Mouse (Mus musculus) limb, embryonic 12.5 days (tissue): ENCODE results near the gene Zbtb32. TPM values are rescaled to one million over a fixed set of nuclear protein-coding genes. Genes with fewer than 3 reads are reported as not detected.

Experiments
- ATAC-seq: fragments of 200-750 bp; cut with Nextera tagmentation; 2 replicates; pipeline ENCODE4 v1.8.0; 2017; ENCODE audit warnings: low read depth, moderate TSS enrichment; ENCODE audit not compliant: insufficient number of reproducible peaks, insufficient read depth, low FRiP score, low TSS enrichment
- H3K27ac ChIP-seq: fragments of 300-500 bp; sonication (generic); 2 replicates; pipeline ENCODE4 v1.5.1; 2016; ENCODE audit warnings: mild to moderate bottlenecking, moderate library complexity
- H3K27me3 ChIP-seq: fragments of 300-500 bp; sonication (generic); 2 replicates; pipeline ENCODE4 v1.6.1; 2016; ENCODE audit warnings: mild to moderate bottlenecking, moderate library complexity
- H3K36me3 ChIP-seq: fragments of 300-500 bp; sonication (generic); 2 replicates; pipeline ENCODE4 v1.6.1; 2016; ENCODE audit warnings: mild to moderate bottlenecking, moderate library complexity
- H3K4me1 ChIP-seq: fragments of 300-500 bp; sonication (generic); replicated peaks from 2 replicates; pipeline ENCODE4 v1.6.1; 2016
- H3K4me2 ChIP-seq: fragments of 300-500 bp; sonication (generic); 2 replicates; pipeline ENCODE4 v1.6.1; 2016; ENCODE audit warnings: mild to moderate bottlenecking, moderate library complexity
- H3K4me3 ChIP-seq: fragments of 300-500 bp; sonication (generic); replicated peaks from 2 replicates; pipeline ENCODE4 v1.5.1; 2016; ENCODE audit warnings: mild to moderate bottlenecking
- H3K9ac ChIP-seq: fragments of 300-500 bp; sonication (generic); replicated peaks from 2 replicates; pipeline ENCODE4 v1.6.1; 2016; ENCODE audit warnings: mild to moderate bottlenecking, moderate library complexity
- H3K9me3 ChIP-seq: fragments of 300-500 bp; sonication (generic); 2 replicates; pipeline ENCODE4 v1.6.1; 2016; ENCODE audit warnings: mild to moderate bottlenecking, moderate library complexity
- WGBS: fragments of 180-500 bp; shearing (Covaris S2); methylation state at CpG from one replicate; pipeline ENCODE4 v1.1.7; 2016; 5-methylcytosine and 5-hydroxymethylcytosine counted together
- polyA plus RNA-seq: library from polyadenylated mRNA; unstranded; fragments of >200 nt; fragmentation: Nextera tagmentation; extraction: Ambion mirVana; gene quantifications from 2 replicates; pipeline ENCODE4 v1.2.1, GENCODE M21; 2016

Gene Zbtb32
- polyA plus RNA-seq, 1 experiment from 2014 or later, result 0.25 TPM

DNA sequence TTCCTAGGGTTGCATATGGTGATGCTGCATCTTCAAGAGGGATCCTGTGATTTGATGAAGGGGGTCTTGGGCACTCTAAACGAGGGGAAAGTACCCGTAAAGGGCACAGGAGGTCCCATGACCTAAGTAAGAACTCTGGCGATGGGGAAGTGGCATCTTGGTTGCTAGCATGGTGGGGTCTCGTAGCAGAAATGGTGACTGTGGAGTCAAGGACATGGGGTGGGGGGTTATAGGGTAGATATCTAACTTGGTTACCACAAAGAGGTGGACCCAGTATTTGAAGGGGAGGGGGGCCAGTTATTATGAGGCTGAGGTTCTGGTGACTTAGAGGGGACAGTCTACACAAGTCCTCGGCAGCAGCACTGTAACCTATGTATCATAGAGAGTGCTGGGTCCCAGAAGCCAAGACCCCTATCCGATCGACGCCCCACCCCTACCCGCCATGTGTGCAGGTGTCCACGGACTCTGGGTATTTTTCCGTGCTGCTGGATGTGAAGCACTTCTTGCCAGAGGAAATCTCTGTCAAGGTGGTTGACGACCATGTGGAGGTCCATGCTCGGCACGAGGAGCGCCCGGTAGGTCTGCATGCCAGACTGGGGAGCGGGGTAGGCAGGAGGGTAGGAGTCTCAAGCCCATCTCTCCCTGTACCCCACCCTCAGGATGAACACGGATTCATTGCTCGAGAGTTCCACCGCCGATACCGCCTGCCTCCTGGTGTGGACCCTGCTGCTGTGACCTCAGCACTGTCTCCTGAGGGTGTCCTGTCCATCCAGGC lies 44.7 kb downstream of the Zbtb32 start:
- Histone ChIP-seq H3K4me1 (peaks cover 25% of the 10 kb centered on the region), H3K36me3 (peaks cover 44% of the 10 kb centered on the region), H3K9ac (peak overlapping the region; percentile 75), H3K9me3 (no peaks in the 10 kb centered on the region), H3K4me3 (peak overlapping the region; percentile 52), H3K27me3 (no peaks in the 10 kb centered on the region), H3K4me2 (peak overlapping the region; percentile 89), H3K27ac (no peak overlapping the region)
- no peak for ATAC-seq
- WGBS, result 88% methylated on average over 22 of the region's 22 CpGs

DNA sequence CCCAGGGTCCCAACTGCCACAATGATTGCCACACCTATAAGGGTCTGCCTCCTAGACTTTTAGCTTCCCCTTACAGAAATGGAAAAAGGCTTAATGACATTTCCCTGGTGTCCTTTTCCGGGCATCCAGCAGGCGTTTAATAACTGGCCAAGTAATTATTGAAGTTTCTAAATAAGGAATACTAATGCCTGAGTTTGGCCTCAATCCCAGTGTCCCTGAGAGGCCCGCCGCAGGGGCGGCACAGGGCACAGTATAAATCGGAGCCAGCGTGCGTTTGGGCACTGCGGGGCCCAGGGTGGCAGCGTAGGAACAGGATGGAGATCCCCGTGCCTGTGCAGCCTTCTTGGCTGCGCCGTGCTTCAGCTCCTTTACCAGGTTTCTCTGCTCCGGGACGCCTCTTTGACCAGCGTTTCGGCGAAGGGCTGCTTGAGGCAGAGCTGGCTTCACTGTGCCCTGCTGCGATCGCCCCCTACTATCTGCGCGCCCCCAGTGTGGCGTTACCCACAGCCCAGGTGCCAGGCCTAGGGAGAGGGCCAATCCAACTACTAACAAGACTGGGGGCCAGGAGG lies 45.6 kb downstream of the Zbtb32 start:
- Histone ChIP-seq H3K4me1 (peaks cover 16% of the 10 kb centered on the region), H3K9me3 (no peaks in the 10 kb centered on the region), H3K36me3 (peaks cover 51% of the 10 kb centered on the region), H3K27ac (peak overlapping the region; percentile 96), H3K4me2 (peak overlapping the region; percentile 89), H3K4me3 (peak overlapping the region; percentile 52), H3K9ac (peak overlapping the region; percentile 75), H3K27me3 (no peaks in the 10 kb centered on the region)
- no peak for ATAC-seq
- WGBS, result 4% methylated on average over 23 of the region's 23 CpGs

DNA sequence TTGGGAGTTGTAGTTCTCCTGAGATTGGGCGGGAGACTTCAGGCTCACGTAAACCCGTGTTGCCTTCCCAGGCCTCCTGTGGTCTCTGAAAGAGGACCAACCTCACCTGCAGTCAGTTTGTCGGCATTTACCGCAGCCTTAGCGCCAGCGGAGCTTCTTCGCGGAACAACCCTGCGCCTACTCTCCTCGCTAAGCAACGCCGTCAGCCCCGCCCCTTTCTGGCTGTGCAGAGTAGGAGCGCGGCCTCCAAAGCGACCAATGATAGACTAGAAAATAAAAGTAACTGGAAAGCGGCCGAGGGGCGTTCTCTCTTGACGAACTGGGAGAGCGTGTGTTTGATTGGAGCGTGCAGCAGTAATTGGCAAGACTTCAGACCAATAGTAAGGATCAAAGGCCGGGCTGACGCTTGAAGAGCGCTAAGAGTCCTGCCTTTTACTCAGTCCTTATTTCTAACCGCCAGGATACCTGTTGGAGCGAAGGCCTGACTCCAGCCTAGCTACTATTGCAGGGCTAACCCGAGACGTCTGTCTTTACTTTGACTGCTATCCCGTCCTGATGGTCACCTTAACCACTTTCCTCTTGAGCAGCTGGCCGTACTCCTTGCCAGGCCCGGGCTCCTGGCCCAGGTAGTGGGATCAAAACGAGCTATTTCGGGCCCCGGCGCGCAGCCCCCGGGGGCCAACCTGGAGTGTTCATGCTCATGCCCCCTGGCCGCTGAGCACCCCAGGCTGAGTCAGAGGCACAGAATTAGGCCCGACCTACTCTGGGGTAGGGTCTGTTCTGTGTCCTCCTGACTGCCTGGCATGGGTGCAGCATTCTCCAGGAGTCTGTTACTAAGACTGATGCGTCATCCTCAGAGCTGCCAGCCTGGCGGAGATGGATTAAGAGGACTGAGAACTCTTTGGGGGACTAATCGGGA lies 46.3 kb downstream of the Zbtb32 start, which contains the start of the genes Hspb6 and Proser3:
Gene Hspb6 (plus strand): TSS at position 77 of the 919 bp plus-strand sequence.
Gene Proser3 (minus strand): TSS at position 198 of the 919 bp plus-strand sequence.
- H3K4me2 ChIP-seq, result peak within 1 kb of the TSS; percentile 89

DNA sequence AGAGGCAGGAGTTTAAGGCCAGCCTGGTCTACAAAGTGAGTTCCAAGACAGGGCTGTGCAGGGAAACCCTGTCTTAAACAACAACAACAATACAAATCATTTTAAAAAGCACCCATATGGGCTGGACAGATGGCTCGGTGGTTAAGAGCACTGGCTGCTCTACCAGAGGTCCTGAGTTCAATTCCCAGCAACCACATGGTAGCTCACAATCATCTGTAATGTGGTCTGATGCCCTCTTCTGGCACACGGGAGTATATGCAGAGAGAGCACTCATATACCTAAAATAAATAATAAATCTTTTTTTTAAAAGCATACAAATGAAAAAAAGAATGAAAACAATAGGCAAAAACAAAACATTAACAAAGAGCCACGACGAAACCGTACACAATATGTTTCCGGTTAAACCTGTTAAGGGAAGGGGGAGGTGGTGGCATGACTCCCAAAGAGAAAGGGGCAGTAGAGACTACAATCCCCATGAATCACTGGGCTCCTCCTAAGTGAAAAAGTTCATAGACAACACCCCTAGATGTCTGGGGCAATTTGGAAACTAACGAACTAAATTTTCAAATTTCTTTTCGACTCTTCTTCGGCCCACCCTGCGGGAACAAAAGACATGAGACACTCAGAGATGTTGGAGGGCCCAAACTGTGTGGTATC lies 47.1 kb downstream of the Zbtb32 start:
- peaks cover 49% of the 10 kb centered on the region for H3K36me3 ChIP-seq

More for the DNA sequence above, 46.3 kb downstream of the Zbtb32 start, which contains the start of the genes Hspb6 and Proser3:
- H3K27me3 ChIP-seq, result no peaks in the 10 kb centered on the region
- WGBS, result 1% methylated on average over 44 of the region's 44 CpGs
- H3K27ac ChIP-seq, result peak within 1 kb of the TSS; percentile 96
- peaks cover 13% of the 10 kb centered on the region for H3K4me1 ChIP-seq
- peaks cover 52% of the 10 kb centered on the region for H3K36me3 ChIP-seq
- H3K9ac ChIP-seq, result peak within 1 kb of the TSS; percentile 75
- peak; percentile 94 for ATAC-seq
- no peaks in the 10 kb centered on the region for H3K9me3 ChIP-seq
- peak within 1 kb of the TSS; percentile 52 for H3K4me3 ChIP-seq

DNA sequence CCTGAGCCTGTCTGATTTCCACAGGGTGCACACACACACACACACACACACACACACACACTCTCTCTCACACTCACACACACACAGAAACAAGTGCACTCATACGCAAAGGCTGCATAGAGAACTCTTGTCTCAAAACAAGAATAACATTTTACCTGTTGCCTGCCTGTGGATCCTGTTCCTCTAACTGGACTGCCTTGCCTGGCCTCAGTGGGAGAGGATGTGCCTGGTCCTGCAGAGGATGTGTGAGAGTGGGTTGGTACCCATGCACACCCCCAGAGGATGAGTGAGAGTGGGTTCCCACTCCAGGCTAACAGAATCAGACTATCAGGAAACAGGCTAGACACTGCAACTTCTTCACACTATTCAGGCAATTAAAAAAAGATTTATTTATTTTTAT lies 48.1 kb downstream of the Zbtb32 start:
- 89% methylated on average over 1 of the region's 1 CpGs for WGBS
- H3K4me2 ChIP-seq, result no peak overlapping the region
- no peak overlapping the region for H3K4me3 ChIP-seq
- H3K4me1 ChIP-seq, result peaks cover 13% of the 10 kb centered on the region
- no peak for ATAC-seq
- no peaks in the 10 kb centered on the region for H3K27me3 ChIP-seq
- no peaks in the 10 kb centered on the region for H3K9me3 ChIP-seq
- H3K9ac ChIP-seq, result no peak overlapping the region
- H3K36me3 ChIP-seq, result peaks cover 48% of the 10 kb centered on the region
- H3K27ac ChIP-seq, result 0 out of 2 replicates have a peak overlapping the region, but pooled peaks have one; percentile 4

More for the DNA sequence above, 47.1 kb downstream of the Zbtb32 start:
- Histone ChIP-seq H3K9ac (peak overlapping the region; percentile 57), H3K9me3 (no peaks in the 10 kb centered on the region), H3K4me1 (peaks cover 13% of the 10 kb centered on the region), H3K27me3 (no peaks in the 10 kb centered on the region), H3K4me3 (peak overlapping the region; percentile 52), H3K27ac (peak overlapping the region; percentile 96), H3K4me2 (peak overlapping the region; percentile 89)
- 3% methylated on average over 10 of the region's 10 CpGs for WGBS
- ATAC-seq, result peak; percentile 39

DNA sequence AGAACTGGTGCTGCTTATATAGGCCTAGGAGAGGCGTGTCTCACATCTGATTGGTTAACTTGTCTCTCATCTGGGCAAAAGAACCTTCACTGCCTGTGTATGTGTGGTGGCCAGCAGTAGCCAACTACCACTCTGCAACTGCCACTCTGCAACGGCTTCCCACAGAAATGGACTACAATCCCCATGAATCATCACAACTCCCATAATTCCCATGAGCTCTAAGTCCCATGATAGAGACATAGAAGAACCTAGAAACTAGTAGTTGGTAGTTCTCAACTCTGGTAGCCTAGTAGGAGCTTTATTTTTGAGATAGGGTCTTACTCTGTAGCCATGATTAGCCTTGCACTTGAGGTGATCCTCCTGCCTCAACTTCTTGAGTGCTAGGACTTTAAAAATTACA lies 48.8 kb downstream of the Zbtb32 start:
- Histone ChIP-seq H3K9me3 (no peaks in the 10 kb centered on the region), H3K4me2 (no peak overlapping the region), H3K27ac (no peak overlapping the region), H3K27me3 (no peaks in the 10 kb centered on the region), H3K4me1 (peaks cover 13% of the 10 kb centered on the region), H3K36me3 (peaks cover 46% of the 10 kb centered on the region), H3K4me3 (no peak overlapping the region), H3K9ac (no peak overlapping the region)
- WGBS, result 96% methylated on average over 2 of the region's 2 CpGs
- ATAC-seq, result no peak

DNA sequence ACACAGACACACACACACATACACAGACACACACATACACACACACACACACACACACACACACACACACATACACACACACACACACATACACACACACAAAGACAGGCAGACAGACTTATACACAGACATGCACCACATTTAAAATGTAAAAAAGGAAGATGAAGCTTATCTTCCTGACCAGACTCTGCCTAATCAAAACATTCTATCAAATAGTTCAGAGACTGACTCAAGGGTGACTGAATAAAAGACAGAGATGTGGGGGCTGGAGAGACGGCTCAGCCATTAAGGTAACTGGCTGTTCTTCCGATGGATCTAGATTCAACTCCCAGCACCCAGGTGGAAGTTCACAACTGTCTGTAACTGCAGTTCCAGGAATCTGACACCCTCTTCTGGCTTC lies 54.4 kb downstream of the Zbtb32 start:
- Histone ChIP-seq H3K4me2 (no peak overlapping the region), H3K36me3 (peaks cover 81% of the 10 kb centered on the region), H3K27me3 (no peaks in the 10 kb centered on the region), H3K4me3 (no peak overlapping the region), H3K9ac (no peak overlapping the region), H3K9me3 (no peaks in the 10 kb centered on the region), H3K27ac (no peak overlapping the region), H3K4me1 (no peaks in the 10 kb centered on the region)
- 97% methylated on average over 2 of the region's 2 CpGs for WGBS
- ATAC-seq, result no peak

DNA sequence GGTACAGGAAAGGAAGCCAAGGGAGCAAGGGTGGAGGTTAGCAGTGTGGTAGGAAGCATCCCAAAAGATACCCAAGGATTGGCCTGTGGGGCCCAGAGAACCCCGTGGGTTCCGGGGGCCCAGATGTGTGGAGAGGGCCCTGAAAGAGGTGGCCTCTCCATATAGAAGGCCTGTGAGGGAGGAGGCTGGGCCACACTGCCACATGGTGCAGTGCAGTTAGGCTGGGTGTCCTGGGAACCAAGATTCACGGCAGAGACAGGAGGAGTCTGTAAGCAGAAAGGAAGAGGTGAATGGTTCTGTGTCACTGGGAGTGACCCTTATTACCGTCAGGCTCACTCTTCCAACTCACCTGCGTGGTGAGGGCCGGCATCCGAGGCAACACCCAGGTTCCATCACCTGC lies 58.1 kb downstream of the Zbtb32 start:
- ATAC-seq, result no peak
- H3K9me3 ChIP-seq, result no peaks in the 10 kb centered on the region
- peaks cover 66% of the 10 kb centered on the region for H3K36me3 ChIP-seq
- H3K27ac ChIP-seq, result no peak overlapping the region
- no peaks in the 10 kb centered on the region for H3K27me3 ChIP-seq
- no peak overlapping the region for H3K4me2 ChIP-seq
- no peak overlapping the region for H3K4me3 ChIP-seq
- no peak overlapping the region for H3K9ac ChIP-seq
- no peaks in the 10 kb centered on the region; the same call in 1 of the 2 replicates for H3K4me1 ChIP-seq
- WGBS, result 89% methylated on average over 7 of the region's 7 CpGs
